Mouse (Mus musculus) embryonic facial prominence, embryonic 11.5 days (tissue): Measurements from ENCODE around the gene Tlx2. TPM values are rescaled to one million over a fixed set of nuclear protein-coding genes. Genes with fewer than 3 reads are reported as not detected.
A peak's percentile ranks its signal among the peaks of the same experiment; 100 is the strongest.

ENCODE experiments used
- ATAC-seq: fragments of 200-750 bp; cut with Nextera tagmentation; replicated peaks from 2 replicates; pipeline ENCODE4 v1.8.0; 2017; ENCODE audit warnings: low read depth; ENCODE audit not compliant: insufficient number of reproducible peaks, low FRiP score, low TSS enrichment
- DNase-seq: peaks from one replicate; pipeline ENCODE4 v3.0.0-alpha.2; 2015; ENCODE audit warnings: low spot score
- H3K27ac ChIP-seq: fragments of 300-500 bp; sonication (generic); replicated peaks from 2 replicates; pipeline ENCODE4 v1.5.1; 2014; ENCODE audit warnings: mild to moderate bottlenecking, low read depth, low read length, control low read depth
- H3K27me3 ChIP-seq: fragments of 300-500 bp; sonication (generic); 2 replicates; pipeline ENCODE4 v1.6.1; 2014; ENCODE audit warnings: mild to moderate bottlenecking, low read length, moderate library complexity, mixed read lengths; ENCODE audit not compliant: control insufficient read depth, insufficient read depth
- H3K36me3 ChIP-seq: fragments of 300-500 bp; sonication (generic); replicated peaks from 2 replicates; pipeline ENCODE4 v1.6.1; 2014; ENCODE audit warnings: low read depth, mild to moderate bottlenecking, low read length, moderate library complexity, mixed read lengths; ENCODE audit not compliant: control insufficient read depth, insufficient read depth
- H3K4me1 ChIP-seq: fragments of 300-500 bp; sonication (generic); 2 replicates; pipeline ENCODE4 v1.6.1; 2014; ENCODE audit warnings: low read length, mixed read lengths; ENCODE audit not compliant: control insufficient read depth, insufficient read depth
- H3K4me2 ChIP-seq: fragments of 300-500 bp; sonication (generic); 2 replicates; pipeline ENCODE4 v1.6.1; 2014; ENCODE audit warnings: low read depth, mild to moderate bottlenecking, control low read depth, low read length, moderate library complexity
- H3K4me3 ChIP-seq: fragments of 300-500 bp; sonication (generic); 2 replicates; pipeline ENCODE4 v1.5.1; 2014; ENCODE audit warnings: low read depth, low read length, control low read depth
- H3K9ac ChIP-seq: fragments of 300-500 bp; sonication (generic); replicated peaks from 2 replicates; pipeline ENCODE4 v1.6.1; 2014; ENCODE audit warnings: mild to moderate bottlenecking, control low read depth, low read length
- H3K9me3 ChIP-seq: fragments of 300-500 bp; sonication (generic); replicated peaks from 2 replicates; pipeline ENCODE4 v1.6.1; 2016; ENCODE audit warnings: mild to moderate bottlenecking, low read length, inconsistent platforms, mixed read lengths; ENCODE audit not compliant: control insufficient read depth
- WGBS: fragments of 180-500 bp; shearing (Covaris S2); extraction: QIAGEN DNeasy Blood & Tissue Kit; methylation state at CpG from one replicate; pipeline ENCODE4 v1.1.7; 2014; 5-methylcytosine and 5-hydroxymethylcytosine counted together
- polyA plus RNA-seq: library from polyadenylated mRNA; unstranded; fragments of >200 nt; fragmentation: Nextera tagmentation; extraction: Ambion mirVana; gene quantifications from 2 replicates; pipeline ENCODE4 v1.2.1, GENCODE M21; 2014

Gene Tlx2
- polyA plus RNA-seq, 1 experiment from 2014 or later = 7.9 TPM

- peaks cover 71% of the 10 kb centered on the region for H3K27me3 ChIP-seq
- H3K4me1 ChIP-seq = peaks cover 8% of the 10 kb centered on the region
- 1% methylated on average over 47 of the region's 47 CpGs for WGBS
- H3K4me2 ChIP-seq = peak overlapping the region; percentile 27
- no peak overlapping the region; the same call in 1 of the 2 replicates for H3K9ac ChIP-seq
- H3K27ac ChIP-seq = no peak overlapping the region
- no peaks in the 10 kb centered on the region for H3K36me3 ChIP-seq
- ATAC-seq = no peak
- DNase-seq = no peak
- peak overlapping the region; percentile 21 for H3K4me3 ChIP-seq
- H3K9me3 ChIP-seq = no peaks in the 10 kb centered on the region
These were observed 17.3 kb upstream of the Tlx2 start for GRCm38 (mm10) chr6:83087205-83087925.

GRCm38 (mm10) chr6:83086121-83087035 is 16.3 kb upstream of the Tlx2 start, which contains the start of gene Lbx2:
Gene Lbx2, plus strand, starts transcription at chr6:83086367.
- Histone ChIP-seq H3K9ac (peak within 1 kb of the TSS; percentile 4), H3K4me1 (peaks cover 8% of the 10 kb centered on the region), H3K36me3 (no peaks in the 10 kb centered on the region), H3K4me2 (peak within 1 kb of the TSS; percentile 33), H3K27ac (no peak within 1 kb of the TSS), H3K9me3 (no peaks in the 10 kb centered on the region), H3K27me3 (peaks cover 72% of the 10 kb centered on the region), H3K4me3 (peak within 1 kb of the TSS; percentile 6; the same call in 1 of the 2 replicates)
- ATAC-seq = no peak
- no peak for DNase-seq
- WGBS = 4% methylated on average over 40 of the region's 42 CpGs

GRCm38 (mm10) chr6:83084477-83084876 is 14.4 kb upstream of the Tlx2 start:
- DNase-seq (no peak), ATAC-seq (0 out of 2 replicates have a peak, but pooled peaks have one; percentile 5)
- 4% methylated on average over 6 of the region's 6 CpGs for WGBS
- H3K27ac ChIP-seq = no peak overlapping the region
- no peaks in the 10 kb centered on the region for H3K9me3 ChIP-seq
- no peak overlapping the region for H3K4me3 ChIP-seq
- H3K4me2 ChIP-seq = no peak overlapping the region
- peaks cover 8% of the 10 kb centered on the region for H3K4me1 ChIP-seq
- H3K9ac ChIP-seq = no peak overlapping the region
- H3K27me3 ChIP-seq = peaks cover 62% of the 10 kb centered on the region
- no peaks in the 10 kb centered on the region for H3K36me3 ChIP-seq

DNA sequence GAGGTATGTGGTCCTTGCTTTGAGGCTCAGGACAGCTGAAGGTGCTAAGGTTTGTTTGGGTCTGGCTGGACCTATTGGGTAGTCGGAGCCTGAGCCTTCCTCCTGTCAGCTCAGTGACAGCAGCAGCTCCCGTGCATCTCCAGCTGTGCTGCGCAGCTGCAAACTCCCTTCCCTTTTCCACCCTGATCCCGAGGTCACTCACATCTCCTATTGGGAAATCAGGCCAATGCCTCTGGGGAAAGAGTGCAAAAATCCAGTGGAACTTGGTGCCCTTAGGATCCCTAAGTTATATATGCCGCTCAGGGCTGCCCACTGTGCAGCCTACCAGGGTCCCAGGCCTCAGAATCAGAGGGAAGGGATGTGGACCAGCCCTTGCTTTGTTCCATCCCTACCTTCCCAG is 13.4 kb upstream of the Tlx2 start:
- Histone ChIP-seq H3K4me3 (no peak overlapping the region), H3K4me2 (no peak overlapping the region; the same call in 1 of the 2 replicates), H3K27me3 (peaks cover 57% of the 10 kb centered on the region), H3K4me1 (peaks cover 8% of the 10 kb centered on the region), H3K36me3 (no peaks in the 10 kb centered on the region), H3K9ac (peak overlapping the region; percentile 13), H3K9me3 (no peaks in the 10 kb centered on the region), H3K27ac (peak overlapping the region; percentile 35; the same call in 1 of the 2 replicates)
- ATAC-seq (no peak), DNase-seq (no peak)
- 6% methylated on average over 5 of the region's 5 CpGs for WGBS

GRCm38 (mm10) chr6:83080210-83080609 is 10.1 kb upstream of the Tlx2 start:
- no peaks in the 10 kb centered on the region for H3K9me3 ChIP-seq
- peaks cover 8% of the 10 kb centered on the region for H3K4me1 ChIP-seq
- no peak for DNase-seq
- no peaks in the 10 kb centered on the region for H3K36me3 ChIP-seq
- no peak overlapping the region for H3K4me2 ChIP-seq
- H3K27me3 ChIP-seq = peaks cover 26% of the 10 kb centered on the region
- no peak for ATAC-seq
- H3K4me3 ChIP-seq = no peak overlapping the region
- 94% methylated on average over 5 of the region's 5 CpGs for WGBS
- no peak overlapping the region for H3K9ac ChIP-seq
- no peak overlapping the region for H3K27ac ChIP-seq

DNA sequence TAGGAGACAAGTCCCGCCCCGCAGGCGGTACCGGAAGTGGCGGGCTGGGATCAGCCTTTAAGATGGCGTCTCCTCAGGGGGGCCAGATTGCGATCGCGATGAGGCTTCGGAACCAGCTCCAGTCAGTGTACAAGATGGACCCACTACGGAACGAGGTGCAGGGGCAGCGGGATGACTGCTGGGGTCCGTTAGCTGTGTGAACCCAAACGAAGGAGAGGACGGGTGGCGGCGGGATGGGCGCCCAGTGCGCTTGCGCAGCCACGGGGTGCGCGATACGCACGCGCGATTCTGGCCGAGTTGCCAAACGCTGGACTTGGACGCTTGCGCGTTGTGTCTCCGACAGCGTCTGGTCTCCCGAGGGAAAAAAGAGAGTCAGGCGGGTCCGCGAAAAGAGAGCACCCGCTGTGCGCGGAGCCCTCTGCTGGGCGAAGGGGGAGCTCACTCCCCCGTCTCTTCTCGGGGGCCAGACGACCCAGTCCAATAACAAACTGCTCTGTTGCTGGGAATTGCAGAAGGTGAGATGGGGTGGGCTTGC is 8.3 kb upstream of the Tlx2 start:
- peak overlapping the region; percentile 65 for H3K4me2 ChIP-seq
- peak overlapping the region; percentile 71 for H3K27ac ChIP-seq
- H3K9ac ChIP-seq = peak overlapping the region; percentile 63

DNA sequence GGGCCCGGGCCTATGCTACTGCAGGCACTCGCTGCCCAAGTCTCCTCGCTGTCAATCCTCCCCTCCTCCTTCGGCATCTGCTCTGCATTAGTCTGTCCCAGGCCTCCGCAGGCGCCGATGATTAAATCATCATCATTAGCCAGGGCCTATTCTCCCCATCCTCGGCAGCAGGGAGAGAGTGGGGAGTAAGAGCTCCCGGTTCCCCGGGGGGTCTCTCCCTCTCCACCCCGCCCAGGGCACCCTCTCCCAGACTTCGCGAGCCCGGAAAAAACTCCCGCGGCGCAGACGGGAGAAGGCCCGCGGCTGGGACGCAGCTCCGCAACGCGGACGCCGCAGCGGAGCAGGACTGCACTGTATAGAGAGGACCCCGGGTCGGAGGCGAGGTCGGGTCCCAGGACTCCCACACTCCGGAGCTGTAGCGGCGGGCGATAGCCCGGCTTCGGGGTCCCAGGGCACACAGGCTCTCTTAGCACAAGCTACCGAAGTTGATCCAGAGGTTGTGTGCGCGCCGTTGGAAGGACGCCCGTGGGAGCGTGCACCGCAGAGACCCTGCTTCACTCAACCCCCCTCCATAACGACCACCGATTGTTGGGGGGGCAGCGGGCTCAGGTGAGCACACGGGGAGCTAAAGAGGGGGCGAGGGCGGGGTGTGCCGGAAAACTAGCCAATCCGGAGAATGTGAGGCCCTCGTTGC is 7.7 kb upstream of the Tlx2 start, which contains the start of gene Pcgf1:
Gene Pcgf1 (plus strand): TSS at position 240 of the 694 bp plus-strand sequence.
- H3K4me3 ChIP-seq = peak within 1 kb of the TSS; percentile 45
- peak; percentile 100 for DNase-seq
- H3K4me1 ChIP-seq = no peaks in the 10 kb centered on the region
- WGBS = under 1% methylated on average over 54 of the region's 54 CpGs
- peak within 1 kb of the TSS; percentile 63 for H3K9ac ChIP-seq
- peak within 1 kb of the TSS; percentile 75 for H3K4me2 ChIP-seq
- peak within 1 kb of the TSS; percentile 71 for H3K27ac ChIP-seq
- H3K36me3 ChIP-seq = no peaks in the 10 kb centered on the region
- ATAC-seq = peak; percentile 84
- no peaks in the 10 kb centered on the region for H3K9me3 ChIP-seq
- peaks cover 14% of the 10 kb centered on the region for H3K27me3 ChIP-seq

More for the DNA sequence above, 8.3 kb upstream of the Tlx2 start:
- ATAC-seq (peak; percentile 82), DNase-seq (peak; percentile 93)
- Histone ChIP-seq H3K27me3 (peaks cover 18% of the 10 kb centered on the region), H3K9me3 (no peaks in the 10 kb centered on the region), H3K4me3 (peak overlapping the region; percentile 45), H3K36me3 (no peaks in the 10 kb centered on the region), H3K4me1 (no peaks in the 10 kb centered on the region)
- WGBS = 0% methylated on average over 38 of the region's 46 CpGs
